Mouse (Mus musculus): ENCODE results near the gene Mgat5b.

Mgat5b gene

DNA sequence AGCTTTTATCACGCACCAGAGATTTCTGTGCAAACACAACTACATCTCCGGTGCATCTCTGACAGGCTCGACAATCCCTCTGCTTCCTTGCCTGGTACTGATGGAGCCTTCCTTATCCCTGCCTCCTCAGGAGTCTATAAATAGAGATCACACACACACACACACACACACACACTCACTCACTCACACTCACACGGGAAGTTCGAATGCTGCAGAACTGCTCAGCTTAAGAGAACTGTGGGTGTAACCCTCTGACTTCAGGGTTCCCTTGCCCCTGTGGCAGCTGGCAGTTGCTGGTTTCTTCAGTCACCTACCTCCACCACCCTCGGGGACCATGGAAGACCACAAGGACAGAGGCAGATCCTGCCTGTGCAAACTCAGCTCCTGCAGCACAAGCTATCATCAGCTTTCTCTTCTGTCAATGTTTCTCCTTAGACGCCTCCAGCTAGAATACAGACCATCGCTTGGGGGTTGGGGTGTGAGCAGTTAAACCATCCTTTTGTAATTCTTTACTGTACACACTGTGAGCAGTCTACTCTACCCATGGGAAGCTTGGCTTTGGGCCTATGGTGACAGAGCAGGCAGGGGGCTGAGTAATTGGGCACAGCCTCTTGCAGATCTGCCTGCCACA is 111.9 kb downstream of the Mgat5b start:
- DNase-seq (ENCODE audit: low read depth, low spot score) = no peak

DNA sequence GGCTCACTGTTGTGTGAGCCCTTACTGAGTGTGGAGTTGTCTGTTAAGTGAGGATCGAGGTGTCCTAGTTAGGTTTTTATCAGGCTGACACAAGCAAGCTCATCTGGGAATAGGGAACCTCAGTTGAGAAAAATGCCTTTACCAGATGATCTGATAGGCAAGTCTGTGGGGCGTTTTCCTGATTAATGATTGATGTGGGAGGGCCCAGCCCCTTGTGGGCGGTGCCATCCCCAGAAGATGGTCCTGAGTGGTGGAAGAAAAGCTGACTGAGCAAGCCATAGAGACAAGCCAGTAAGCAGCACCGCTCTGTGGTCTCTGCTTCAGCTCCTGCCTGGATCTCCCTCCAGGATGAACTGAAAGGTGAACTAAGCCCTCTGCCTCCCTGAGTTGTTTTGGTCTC is 112.6 kb downstream of the Mgat5b start:
- DNase-seq (ENCODE audit: low read depth, low spot score) = no peak

GRCm38 (mm10) chr11:117035661-117036336 is 117.1 kb downstream of the Mgat5b start:
- DNase-seq (ENCODE audit: low read depth, low spot score) = no peak

Measured in retina, adult 2 months (tissue).